Mouse (Mus musculus) gastrocnemius, postnatal 25 days (tissue): Measurements from ENCODE around the gene Bpifa1. TPM values are rescaled to one million over a fixed set of nuclear protein-coding genes. Genes with fewer than 3 reads are reported as not detected.
"Not testable (repeated sequence)": the region's sequence is repeated elsewhere in the genome, so short reads cannot be mapped to it uniquely, and the experiment has no call there.

Source experiments
- DNase-seq: peaks from one replicate; pipeline ENCODE4 v3.0.0; 2022
- long read RNA-seq, 2 experiments: library from polyadenylated mRNA; stranded (forward); transcript quantifications; one replicate each; pipeline ENCODE4 v2.0.0; 2021
- total RNA-seq, 2 experiments: library from RNA; stranded (reverse); gene quantifications; 1 replicate in 1 of 2; 2 replicates in 1 of 2; pipeline ENCODE4 v1.2.3; 2021

Gene Bpifa1
- not detected for total RNA-seq
- long read RNA-seq, experiment 1, result 0 reads
- long read RNA-seq, experiment 2, result 0 reads

DNA sequence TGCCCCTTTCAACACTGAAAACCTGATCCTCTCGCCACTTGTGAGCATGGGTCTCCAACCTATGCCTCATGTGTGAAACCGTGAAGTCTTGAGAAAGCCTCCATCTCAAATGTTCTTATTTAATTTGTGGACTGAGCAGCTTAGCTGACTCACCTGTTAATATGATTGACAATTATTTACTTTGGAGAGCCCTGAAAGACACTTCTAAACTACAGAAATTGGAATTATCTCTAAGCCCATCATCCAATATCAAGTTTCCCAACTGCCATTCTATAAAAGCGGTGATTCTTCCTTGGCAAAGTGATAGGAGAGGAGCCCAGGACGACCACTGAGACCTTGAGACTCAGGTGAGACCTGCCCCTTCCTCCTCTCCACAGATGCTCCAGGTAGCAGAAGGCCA is at the start of gene Bpifa1:
TSS of gene Bpifa1 (plus strand) at position 301 of the 400 bp plus-strand sequence.
- no peak for DNase-seq

DNA sequence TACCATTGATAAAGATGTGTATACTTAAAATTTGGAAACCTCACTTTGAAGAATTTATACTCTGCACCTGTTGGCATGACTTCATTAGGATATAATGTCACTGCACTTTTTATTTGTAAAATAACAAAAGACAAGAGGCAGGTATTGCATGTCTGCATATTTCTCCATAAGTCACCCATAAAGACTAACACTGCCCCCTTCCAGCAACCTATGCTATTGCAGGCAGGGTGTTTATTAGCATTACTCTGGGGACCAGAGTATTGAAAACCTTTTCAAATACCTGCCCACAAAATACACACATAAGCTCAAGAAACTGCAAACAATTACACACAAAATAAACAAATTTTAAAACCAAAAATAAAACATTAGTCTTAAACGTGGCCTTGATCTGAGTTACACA is 44.9 kb upstream of the Bpifa1 start:
- no peak for DNase-seq

GRCm38 (mm10) chr2:154117381-154117780 is 25.3 kb upstream of the Bpifa1 start:
- no peak for DNase-seq

- no peak for DNase-seq
These were observed 12.6 kb upstream of the Bpifa1 start, which contains the start of gene Bpifa3 for GRCm38 (mm10) chr2:154130120-154130519. Bpifa3 (plus strand) TSS chr2:154130336.

DNA sequence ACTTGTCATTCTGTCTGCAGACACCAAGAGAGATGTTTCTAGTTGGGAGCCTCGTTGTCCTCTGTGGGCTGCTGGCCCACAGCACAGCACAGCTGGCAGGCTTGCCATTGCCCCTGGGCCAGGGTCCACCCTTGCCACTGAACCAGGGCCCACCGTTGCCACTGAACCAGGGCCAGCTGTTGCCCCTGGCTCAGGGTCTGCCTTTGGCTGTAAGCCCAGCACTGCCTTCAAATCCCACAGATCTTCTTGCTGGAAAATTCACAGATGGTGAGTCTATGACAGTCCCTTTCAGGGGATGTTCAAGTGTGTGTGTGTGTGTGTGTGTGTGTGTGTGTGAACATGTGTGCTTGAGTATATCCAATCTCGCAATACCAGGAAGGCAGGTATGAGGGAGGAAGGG is 1.1 kb downstream of the Bpifa1 start:
- DNase-seq, result no peak

GRCm38 (mm10) chr2:154147496-154147895 is 4.8 kb downstream of the Bpifa1 start:
- no peak for DNase-seq

DNA sequence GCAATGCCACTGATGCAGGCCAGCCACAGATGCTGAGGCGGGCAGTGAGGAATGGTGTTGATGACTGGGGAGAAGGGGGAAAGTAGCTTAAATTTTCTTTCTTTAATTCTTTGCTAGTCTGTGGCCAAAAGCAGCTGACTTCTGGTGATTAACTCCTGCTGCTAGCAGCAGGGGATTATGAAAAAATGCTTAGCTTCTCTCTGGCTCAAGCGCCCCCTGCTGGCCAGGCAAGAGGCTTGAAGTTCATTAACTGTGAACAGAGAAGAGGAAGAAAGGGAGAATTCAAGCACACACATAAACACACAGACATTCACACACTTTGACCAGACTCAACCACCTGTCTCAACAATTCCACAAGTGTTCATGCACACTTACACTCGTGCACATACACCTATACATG is 15.8 kb downstream of the Bpifa1 start:
- DNase-seq, result no peak

GRCm38 (mm10) chr2:154162307-154162706 is 19.6 kb downstream of the Bpifa1 start, which contains the start of gene Bpifa5:
Bpifa5 (plus strand) TSS chr2:154162607.
- no peak for DNase-seq

- DNase-seq, result no peak
These were observed 20.6 kb downstream of the Bpifa1 start for GRCm38 (mm10) chr2:154163306-154163705.

DNA sequence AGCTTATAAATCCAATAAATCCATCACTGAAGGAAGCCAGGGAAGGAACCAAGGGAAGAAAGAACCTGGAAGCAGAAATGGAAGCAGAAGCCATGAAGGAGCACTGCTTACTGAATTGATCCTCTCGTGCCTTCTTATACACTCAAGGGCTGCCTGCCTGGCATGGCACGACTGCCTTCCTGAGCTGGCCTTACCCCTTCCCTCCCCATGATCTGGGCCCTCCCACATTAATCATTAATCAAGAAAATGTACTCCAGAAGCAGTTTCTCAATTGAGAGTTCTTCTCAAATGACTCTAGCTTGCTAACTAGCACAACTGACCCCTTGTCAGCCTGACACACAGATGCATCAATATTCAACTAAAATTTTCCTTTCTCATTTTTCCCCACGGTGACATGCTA is 26.5 kb downstream of the Bpifa1 start:
- DNase-seq, result no peak

DNA sequence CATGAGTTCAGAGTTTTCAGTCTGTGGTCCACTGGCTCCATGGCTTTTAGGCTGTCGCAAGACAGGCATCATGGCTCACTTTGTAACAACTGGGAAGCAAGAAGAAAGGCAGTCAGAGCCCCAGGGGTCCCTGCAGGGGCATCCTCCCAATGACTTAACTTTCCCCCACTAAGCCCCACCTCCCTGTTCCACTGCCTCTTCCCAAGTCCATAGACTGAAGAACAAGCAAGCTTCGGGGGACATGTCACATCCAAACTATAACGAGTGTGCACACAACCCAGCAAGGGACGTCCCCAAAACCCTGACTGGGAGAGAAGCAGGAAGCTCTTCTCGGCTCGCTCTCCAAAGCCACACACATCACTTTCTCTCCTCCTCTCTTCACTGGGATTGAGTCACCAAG is 28.9 kb downstream of the Bpifa1 start:
- no peak for DNase-seq

- DNase-seq, result no peak
These were observed 30.6 kb downstream of the Bpifa1 start for GRCm38 (mm10) chr2:154173313-154173712.

DNA sequence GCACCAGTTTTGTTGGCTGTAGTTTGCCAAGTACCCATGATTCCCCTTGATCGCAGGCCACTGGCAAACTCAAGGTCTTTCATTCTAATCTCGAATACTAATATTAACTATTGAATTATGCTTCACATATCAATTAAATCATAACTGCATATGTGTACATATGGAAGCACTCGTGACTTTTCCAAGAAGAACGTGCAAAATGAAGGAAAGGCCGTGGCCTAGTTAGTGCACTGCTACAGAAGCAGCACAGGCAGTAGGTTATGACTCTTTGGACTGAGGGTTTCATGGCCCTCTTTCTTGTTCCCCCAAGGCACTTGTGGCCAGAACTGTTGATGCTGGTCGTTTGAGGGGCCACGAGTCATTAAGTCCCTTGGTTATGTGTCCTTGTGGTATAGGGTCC is 39.2 kb downstream of the Bpifa1 start:
- not testable (repeated sequence) for DNase-seq

GRCm38 (mm10) chr2:154183061-154183460 is 40.4 kb downstream of the Bpifa1 start:
- not testable (repeated sequence) for DNase-seq

DNA sequence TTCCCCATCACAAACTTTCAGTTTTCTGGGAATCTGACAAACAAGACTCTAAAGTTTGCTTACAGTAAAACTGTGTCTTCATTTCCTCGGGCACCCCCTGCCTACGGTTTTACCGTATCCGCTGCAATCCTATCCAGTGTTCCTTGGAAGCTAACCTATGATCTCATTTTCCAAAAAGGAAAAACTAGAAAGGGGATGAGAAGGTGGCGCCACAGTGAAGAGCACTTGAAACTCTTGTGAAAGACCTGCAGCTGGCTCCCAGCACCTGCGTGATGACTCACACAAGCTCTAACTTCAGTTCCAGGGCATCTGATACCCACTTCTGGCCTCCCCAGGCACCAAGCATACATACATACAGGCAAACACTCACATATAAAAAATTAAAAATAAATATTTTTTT is 42.6 kb downstream of the Bpifa1 start:
- DNase-seq, result peak; percentile 1

- peak; percentile 1 for DNase-seq
These were observed 43.1 kb downstream of the Bpifa1 start for GRCm38 (mm10) chr2:154185748-154186147.

- no peak for DNase-seq
These were observed 44.8 kb downstream of the Bpifa1 start for GRCm38 (mm10) chr2:154187468-154187867.

DNA sequence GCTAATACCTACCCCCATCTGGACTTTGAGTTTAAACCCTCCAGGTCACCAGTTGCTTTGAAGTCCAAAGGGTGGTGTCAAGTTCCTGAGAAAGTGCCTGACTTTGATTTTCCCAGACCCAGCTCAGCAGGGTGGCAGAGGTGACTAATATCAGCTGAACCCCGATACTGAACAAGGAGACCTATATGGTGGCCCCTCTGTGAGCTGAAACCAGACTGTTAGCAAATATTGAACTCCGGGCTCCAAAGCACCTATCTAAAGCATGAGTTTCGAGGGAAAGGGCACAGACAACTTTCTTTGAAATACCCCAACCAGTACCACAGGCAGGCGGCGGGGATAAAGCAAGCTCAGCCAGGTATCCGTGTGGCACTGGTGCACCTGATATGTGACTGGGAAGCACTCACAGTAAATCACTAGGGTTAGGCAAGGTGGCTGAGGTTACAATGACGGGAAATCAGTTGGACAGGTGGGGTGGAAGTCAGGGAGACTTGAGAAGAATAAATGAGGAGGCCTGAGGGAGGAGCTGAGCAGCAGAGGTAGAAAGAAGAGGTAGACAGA is 47.3 kb downstream of the Bpifa1 start:
- DNase-seq, result no peak

GRCm38 (mm10) chr2:154190546-154191258 is 48.0 kb downstream of the Bpifa1 start, which contains the start of gene Bpifb1:
Bpifb1 (plus strand) TSS chr2:154190818.
- no peak for DNase-seq

- DNase-seq, result no peak
These were observed 49.5 kb downstream of the Bpifa1 start for GRCm38 (mm10) chr2:154192141-154192540.

DNA sequence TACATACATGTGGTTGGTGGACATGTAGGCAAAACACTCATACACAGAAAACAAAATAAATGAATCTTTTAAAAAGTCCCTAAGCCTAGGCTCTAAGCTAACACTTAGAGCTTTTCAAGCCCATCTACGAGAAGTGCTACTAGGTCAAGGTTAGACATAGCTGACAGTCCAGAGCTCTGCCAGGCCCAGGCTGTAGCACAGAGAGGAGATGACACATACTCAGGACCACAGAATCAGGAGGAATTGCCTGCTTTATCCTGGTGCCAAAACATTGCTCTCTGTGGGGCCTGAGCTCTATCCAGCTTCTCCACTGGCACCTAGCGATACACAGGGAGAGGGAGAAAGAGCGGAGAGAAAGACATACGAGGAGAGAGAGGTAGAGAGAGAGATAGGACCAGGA is 50.4 kb downstream of the Bpifa1 start:
- no peak for DNase-seq

GRCm38 (mm10) chr2:154193994-154194504 is 51.4 kb downstream of the Bpifa1 start:
- DNase-seq, result no peak

DNA sequence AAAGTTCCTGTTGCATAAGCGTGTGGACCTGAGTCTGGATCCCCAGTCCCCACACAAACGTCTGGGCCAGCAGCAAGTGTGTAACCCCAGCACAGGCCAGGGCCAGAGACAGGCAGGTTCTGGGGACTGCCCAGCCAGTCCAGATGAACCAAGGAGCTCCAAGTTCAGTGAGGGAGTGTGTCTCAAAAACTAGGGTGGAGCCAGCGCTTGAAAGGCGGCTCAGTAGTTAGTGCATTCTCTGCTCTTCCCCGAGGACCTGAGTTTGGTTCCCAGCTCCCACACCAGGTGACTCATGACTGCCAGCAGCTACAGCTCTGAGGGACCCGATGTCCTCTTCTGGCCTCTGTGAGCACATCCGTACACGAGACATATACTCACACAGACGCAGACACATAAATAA is 54.4 kb downstream of the Bpifa1 start:
- DNase-seq, result no peak
